Mouse (Mus musculus): ENCODE measurements around the gene Tas1r1. TPM values are rescaled to one million over a fixed set of nuclear protein-coding genes. Genes with fewer than 3 reads are reported as not detected.

Tas1r1 gene
- polyA plus RNA-seq, 1 experiment from 2014 or later = 0.30 TPM

DNA sequence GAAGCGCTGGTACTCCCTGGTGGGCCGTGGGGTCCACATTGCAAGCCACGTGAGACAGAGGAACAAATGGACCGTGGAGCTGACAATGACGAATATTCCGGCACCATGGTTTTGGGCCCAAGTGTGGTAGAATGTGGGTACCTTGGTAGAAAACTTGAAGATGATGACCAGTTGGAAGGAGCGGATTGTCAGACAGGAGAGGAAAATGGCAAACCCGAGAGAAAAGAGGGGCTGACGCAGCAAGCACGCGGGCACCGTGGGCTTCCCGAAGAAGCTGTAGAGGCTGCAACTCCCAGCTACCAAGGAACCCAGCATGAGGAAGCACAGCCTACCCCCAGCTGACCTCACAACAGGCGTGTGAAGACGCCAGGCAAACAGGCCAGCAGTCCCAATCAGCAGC, 9.9 kb downstream of the Tas1r1 start:
- H3K4me1 ChIP-seq (ENCODE audit: insufficient read depth) = peaks cover 14% of the 10 kb centered on the region
- ATAC-seq (ENCODE audit: insufficient read depth) (no peak), DNase-seq (no peak)
- peak overlapping the region; percentile 98 for H3K4me2 ChIP-seq
- H3K27me3 ChIP-seq (ENCODE audit: insufficient read depth, low read length) = no peaks in the 10 kb centered on the region
- no peak for TF ChIP-seq CTCF (IDR thresholded peaks at IDR 0.05; ENCODE audit: low read depth)
- WGBS = 53% methylated on average over 15 of the region's 15 CpGs
- H3K36me3 ChIP-seq (ENCODE audit: insufficient read depth) = peaks cover 14% of the 10 kb centered on the region
- H3K9ac ChIP-seq = peak overlapping the region; percentile 68
- H3K9me3 ChIP-seq (ENCODE audit: low read depth, low read length) = no peaks in the 10 kb centered on the region
- H3K4me3 ChIP-seq (ENCODE audit: low read depth, low read length) = peak overlapping the region; percentile 73
- H3K27ac ChIP-seq (ENCODE audit: low read depth) = no peak overlapping the region

GRCm38 (mm10) chr4:152027524-152027923, 10.8 kb downstream of the Tas1r1 start, which contains the start of gene Zbtb48:
Gene Zbtb48, minus strand, starts transcription at chr4:152027671.
- peak; percentile 98 for ATAC-seq (ENCODE audit: insufficient read depth)
- no peaks in the 10 kb centered on the region for H3K27me3 ChIP-seq (ENCODE audit: insufficient read depth, low read length)
- peaks cover 23% of the 10 kb centered on the region for H3K36me3 ChIP-seq (ENCODE audit: insufficient read depth)
- peak; percentile 99 for DNase-seq
- H3K4me1 ChIP-seq (ENCODE audit: insufficient read depth) = peaks cover 14% of the 10 kb centered on the region
- TF ChIP-seq CTCF (IDR thresholded peaks at IDR 0.05; ENCODE audit: low read depth) = no peak
- peak within 1 kb of the TSS; percentile 73 for H3K4me3 ChIP-seq (ENCODE audit: low read depth, low read length)
- H3K27ac ChIP-seq (ENCODE audit: low read depth) = peak within 1 kb of the TSS; percentile 54; the same call in 1 of the 2 replicates
- H3K4me2 ChIP-seq = peak within 1 kb of the TSS; percentile 98
- peak within 1 kb of the TSS; percentile 68 for H3K9ac ChIP-seq
- no peaks in the 10 kb centered on the region for H3K9me3 ChIP-seq (ENCODE audit: low read depth, low read length)
- under 1% methylated on average over 35 of the region's 35 CpGs for WGBS

GRCm38 (mm10) chr4:152026751-152027508, 11.4 kb downstream of the Tas1r1 start:
- H3K4me1 ChIP-seq (ENCODE audit: insufficient read depth) = peaks cover 14% of the 10 kb centered on the region
- peak; percentile 34 for DNase-seq
- WGBS = 1% methylated on average over 39 of the region's 41 CpGs

GRCm38 (mm10) chr4:152024525-152024924, 13.8 kb downstream of the Tas1r1 start:
- ATAC-seq (ENCODE audit: insufficient read depth) (no peak), DNase-seq (no peak)
- H3K9ac ChIP-seq = no peak overlapping the region; the same call in 1 of the 2 replicates
- H3K27ac ChIP-seq (ENCODE audit: low read depth) = no peak overlapping the region
- no peak for TF ChIP-seq CTCF (IDR thresholded peaks at IDR 0.05; ENCODE audit: low read depth)
- H3K4me3 ChIP-seq (ENCODE audit: low read depth, low read length) = no peak overlapping the region
- peaks cover 14% of the 10 kb centered on the region for H3K4me1 ChIP-seq (ENCODE audit: insufficient read depth)
- H3K4me2 ChIP-seq = no peak overlapping the region
- peaks cover 53% of the 10 kb centered on the region for H3K36me3 ChIP-seq (ENCODE audit: insufficient read depth)
- H3K9me3 ChIP-seq (ENCODE audit: low read depth, low read length) = no peaks in the 10 kb centered on the region
- no peaks in the 10 kb centered on the region for H3K27me3 ChIP-seq (ENCODE audit: insufficient read depth, low read length)
- WGBS = 84% methylated on average over 11 of the region's 11 CpGs

More at GRCm38 (mm10) chr4:152026751-152027508, 11.4 kb downstream of the Tas1r1 start:
- no peaks in the 10 kb centered on the region for H3K9me3 ChIP-seq (ENCODE audit: low read depth, low read length)
- peak overlapping the region; percentile 54; the same call in 1 of the 2 replicates for H3K27ac ChIP-seq (ENCODE audit: low read depth)
- peak; percentile 12; the same call in 1 of the 2 replicates for TF ChIP-seq CTCF (IDR thresholded peaks at IDR 0.05; ENCODE audit: low read depth)
- peaks cover 29% of the 10 kb centered on the region for H3K36me3 ChIP-seq (ENCODE audit: insufficient read depth)
- H3K4me3 ChIP-seq (ENCODE audit: low read depth, low read length) = peak overlapping the region; percentile 73
- ATAC-seq (ENCODE audit: insufficient read depth) = peak; percentile 58
- peak overlapping the region; percentile 98 for H3K4me2 ChIP-seq
- H3K27me3 ChIP-seq (ENCODE audit: insufficient read depth, low read length) = no peaks in the 10 kb centered on the region
- H3K9ac ChIP-seq = peak overlapping the region; percentile 68

DNA sequence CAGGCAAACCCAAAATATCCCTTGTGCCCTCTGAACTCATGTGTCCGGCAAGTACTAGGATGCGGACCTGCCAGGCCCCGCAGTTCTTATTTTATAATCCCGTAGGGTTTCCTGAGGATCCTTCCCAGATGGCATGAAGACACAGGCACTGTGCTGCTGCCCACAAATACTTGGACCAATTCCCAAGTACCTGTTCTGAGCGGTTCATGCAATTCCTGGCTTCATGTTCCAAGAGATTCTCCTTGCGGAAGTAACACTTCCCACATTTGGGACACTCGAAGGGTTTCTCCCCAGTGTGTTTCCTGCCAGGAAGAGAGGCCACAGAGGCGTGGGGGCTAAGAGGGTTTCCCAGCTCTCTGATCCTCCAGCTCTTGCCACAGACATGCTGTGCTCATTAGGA, 15.9 kb downstream of the Tas1r1 start:
- no peaks in the 10 kb centered on the region for H3K27me3 ChIP-seq (ENCODE audit: insufficient read depth, low read length)
- H3K9me3 ChIP-seq (ENCODE audit: low read depth, low read length) = no peaks in the 10 kb centered on the region
- H3K4me3 ChIP-seq (ENCODE audit: low read depth, low read length) = no peak overlapping the region
- ATAC-seq (ENCODE audit: insufficient read depth) (no peak), DNase-seq (no peak)
- H3K36me3 ChIP-seq (ENCODE audit: insufficient read depth) = peaks cover 73% of the 10 kb centered on the region
- peaks cover 10% of the 10 kb centered on the region; the same call in 1 of the 2 replicates for H3K4me1 ChIP-seq (ENCODE audit: insufficient read depth)
- 79% methylated on average over 8 of the region's 8 CpGs for WGBS
- no peak for TF ChIP-seq CTCF (IDR thresholded peaks at IDR 0.05; ENCODE audit: low read depth)
- no peak overlapping the region for H3K9ac ChIP-seq
- no peak overlapping the region for H3K4me2 ChIP-seq
- no peak overlapping the region for H3K27ac ChIP-seq (ENCODE audit: low read depth)

GRCm38 (mm10) chr4:152021568-152022097, 16.7 kb downstream of the Tas1r1 start:
- peak overlapping the region; percentile 33 for H3K27ac ChIP-seq (ENCODE audit: low read depth)
- no peaks in the 10 kb centered on the region for H3K27me3 ChIP-seq (ENCODE audit: insufficient read depth, low read length)
- no peak for ATAC-seq (ENCODE audit: insufficient read depth)
- peaks cover 80% of the 10 kb centered on the region for H3K36me3 ChIP-seq (ENCODE audit: insufficient read depth)
- H3K9me3 ChIP-seq (ENCODE audit: low read depth, low read length) = no peaks in the 10 kb centered on the region
- no peak for DNase-seq
- peaks cover 10% of the 10 kb centered on the region; the same call in 1 of the 2 replicates for H3K4me1 ChIP-seq (ENCODE audit: insufficient read depth)
- 71% methylated on average over 12 of the region's 12 CpGs for WGBS
- H3K4me3 ChIP-seq (ENCODE audit: low read depth, low read length) = no peak overlapping the region
- no peak overlapping the region for H3K4me2 ChIP-seq
- no peak overlapping the region for H3K9ac ChIP-seq
- no peak; the same call in 1 of the 2 replicates for TF ChIP-seq CTCF (IDR thresholded peaks at IDR 0.05; ENCODE audit: low read depth)

DNA sequence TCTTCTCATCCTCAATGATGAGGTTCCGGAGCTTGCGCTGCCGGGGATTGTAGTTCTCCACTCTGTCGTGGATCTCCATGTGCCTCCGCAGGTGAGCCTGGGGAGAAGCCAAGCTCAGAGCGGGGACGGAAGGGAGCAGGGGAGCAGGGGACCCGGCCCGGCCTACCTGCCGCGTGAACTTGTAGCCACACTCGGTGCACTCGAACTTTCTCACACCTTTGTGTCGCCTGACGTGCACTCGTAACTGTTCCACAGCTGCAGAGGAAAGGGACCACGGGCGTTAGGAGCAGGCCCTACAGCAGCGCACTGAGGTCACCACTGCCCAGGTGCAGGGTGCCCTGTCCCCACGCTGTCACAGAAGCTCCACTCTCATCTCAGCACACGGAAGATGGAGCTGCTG, 18.3 kb downstream of the Tas1r1 start:
- Histone ChIP-seq H3K9me3 (ENCODE audit: low read depth, low read length) (no peaks in the 10 kb centered on the region), H3K4me1 (ENCODE audit: insufficient read depth) (no peaks in the 10 kb centered on the region), H3K4me3 (ENCODE audit: low read depth, low read length) (no peak overlapping the region), H3K27ac (ENCODE audit: low read depth) (no peak overlapping the region), H3K4me2 (no peak overlapping the region), H3K9ac (no peak overlapping the region), H3K36me3 (ENCODE audit: insufficient read depth) (peaks cover 95% of the 10 kb centered on the region), H3K27me3 (ENCODE audit: insufficient read depth, low read length) (no peaks in the 10 kb centered on the region)
- DNase-seq (no peak), ATAC-seq (ENCODE audit: insufficient read depth) (no peak)
- no peak for TF ChIP-seq CTCF (IDR thresholded peaks at IDR 0.05; ENCODE audit: low read depth)
- 90% methylated on average over 21 of the region's 21 CpGs for WGBS
